Mouse (Mus musculus) CD4-positive naive resting alpha-beta T cell, adult 57 days (primary cell): ENCODE results near the gene Nit2. TPM values are rescaled to one million over a fixed set of nuclear protein-coding genes. Genes with fewer than 3 reads are reported as not detected.

Source experiments
- total RNA-seq: library from RNA; stranded (reverse); gene quantifications from one replicate; pipeline ENCODE4 v1.2.4, GENCODE M21; 2023

The Nit2 gene
- total RNA-seq, result 23.7 TPM

DNA sequence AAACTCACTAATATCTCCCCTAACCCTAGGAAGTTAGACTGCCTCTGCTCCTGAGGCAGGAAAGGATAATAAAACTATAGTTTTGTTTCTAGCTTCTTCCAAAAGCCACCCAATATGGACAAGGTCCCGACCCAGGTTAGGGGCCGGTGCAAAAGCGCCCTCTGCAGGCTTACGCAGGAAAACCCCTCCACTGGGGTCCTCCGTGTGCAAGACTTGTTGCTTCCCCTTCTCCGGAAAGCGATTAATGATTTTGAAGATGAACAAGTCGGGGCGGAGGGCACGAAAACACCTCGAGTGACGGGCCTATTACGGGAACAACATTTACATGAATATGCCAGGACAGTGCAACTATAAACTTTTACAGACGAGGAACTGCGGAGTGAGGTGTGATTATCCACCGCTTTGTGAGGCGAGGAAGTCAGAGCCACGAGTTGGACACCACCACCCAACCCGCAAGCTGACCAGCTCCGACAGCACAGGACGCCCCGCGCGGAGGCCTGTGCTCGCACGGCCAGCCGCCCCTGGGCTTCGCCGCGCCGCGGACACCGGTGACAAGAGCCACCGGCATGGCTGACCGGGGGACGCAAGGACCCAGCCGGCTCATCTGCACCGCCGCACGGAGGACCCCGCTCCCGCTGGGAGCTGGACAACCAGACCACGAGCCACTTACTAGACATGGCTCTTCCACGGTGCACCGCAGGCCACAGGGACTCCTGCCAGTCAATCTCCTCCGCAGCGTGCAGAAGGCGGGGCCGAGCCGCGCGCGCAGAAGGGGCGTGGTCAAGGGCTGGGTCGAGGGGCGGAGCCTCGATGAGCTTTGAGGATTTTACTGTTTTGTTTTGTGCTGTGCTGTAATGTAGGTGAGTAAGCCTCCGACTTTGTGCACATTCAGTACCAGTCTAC lies at the start of gene Nit2:
TSS of gene Nit2 (minus strand) at position 731 of the 903 bp plus-strand sequence.

DNA sequence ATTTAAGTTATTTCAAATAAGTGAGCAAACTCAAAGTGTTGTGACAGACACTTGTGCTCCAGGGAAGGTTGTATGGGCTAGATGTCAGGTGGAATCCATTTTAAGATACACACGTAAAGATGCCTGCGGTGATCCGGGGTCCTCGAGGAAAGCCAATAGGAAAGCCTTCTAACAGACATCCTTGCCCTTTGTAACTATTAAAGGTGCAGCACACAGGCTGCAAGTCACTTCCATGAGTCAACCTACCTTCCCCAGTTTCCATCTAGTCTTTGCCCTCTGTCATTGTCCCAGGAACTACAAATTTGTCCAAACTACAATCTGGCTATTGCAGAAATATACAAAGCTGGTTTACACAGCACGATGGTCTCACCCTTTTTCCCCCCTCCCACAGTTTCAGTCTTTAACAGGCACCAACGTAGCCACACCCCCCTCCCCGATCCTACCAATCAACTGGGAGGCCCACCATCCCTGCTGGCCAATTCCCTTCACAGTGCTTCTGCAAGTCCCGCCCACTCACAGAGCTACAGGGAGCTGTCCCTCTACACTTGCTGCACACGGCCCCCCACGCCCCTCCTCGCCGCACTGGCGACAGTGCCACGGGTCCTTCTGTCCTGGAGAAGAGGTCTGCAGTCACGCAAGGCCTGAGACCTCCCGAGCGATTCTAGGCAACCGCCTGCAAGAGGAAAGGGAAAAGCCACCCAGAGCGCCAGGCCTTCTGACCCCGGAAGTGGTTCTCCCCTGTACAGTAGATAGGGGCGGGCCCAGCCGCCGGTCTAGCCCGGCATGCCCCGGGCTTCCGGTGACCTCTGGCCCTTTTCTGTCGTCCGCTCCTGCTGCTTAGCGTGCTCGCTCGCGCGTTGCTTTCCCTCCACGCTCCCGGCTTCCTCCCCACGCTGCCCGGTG lies 46.0 kb downstream of the Nit2 start, which contains the start of gene Tomm70a:
TSS of gene Tomm70a (plus strand) at position 791 of the 903 bp plus-strand sequence.

Other genes with a start within 250 kb of the Nit2 start
- gene Lnp1, start 239.3 kb downstream of the Nit2 start, total RNA-seq, result not detected
- not detected for gene Tmem45a2, start 96.0 kb downstream of the Nit2 start, total RNA-seq
- 27.0 TPM for gene Tomm70a, start 45.6 kb downstream of the Nit2 start, total RNA-seq
- gene Tbc1d23, start 64.2 kb upstream of the Nit2 start, total RNA-seq, result 53.5 TPM
- not detected for gene Tmem30c, start 125.5 kb upstream of the Nit2 start, total RNA-seq
- gene Filip1l, start 185.8 kb upstream of the Nit2 start, total RNA-seq, result 68.0 TPM